Mouse (Mus musculus): Measurements from ENCODE around the gene Trmt61a.

- TF ChIP-seq POLR2A (IDR thresholded peaks at IDR 0.05; ENCODE audit: low read depth, low read length) = no peak
- no peak for TF ChIP-seq CTCF (IDR thresholded peaks at IDR 0.05; ENCODE audit: extremely low read depth, insufficient read length, insufficient replicate concordance, low read depth, low read length)
These were observed 40.8 kb downstream of the Trmt61a start for GRCm38 (mm10) chr12:111718656-111719055.
